Mouse (Mus musculus): ENCODE results near the gene Hivep3. TPM values are rescaled to one million over a fixed set of nuclear protein-coding genes. Genes with fewer than 3 reads are reported as not detected.

The Hivep3 gene
- polyA plus RNA-seq, 3 experiments from 2014 or later: 9.1 to 39.1 (median 33.5) TPM

DNA sequence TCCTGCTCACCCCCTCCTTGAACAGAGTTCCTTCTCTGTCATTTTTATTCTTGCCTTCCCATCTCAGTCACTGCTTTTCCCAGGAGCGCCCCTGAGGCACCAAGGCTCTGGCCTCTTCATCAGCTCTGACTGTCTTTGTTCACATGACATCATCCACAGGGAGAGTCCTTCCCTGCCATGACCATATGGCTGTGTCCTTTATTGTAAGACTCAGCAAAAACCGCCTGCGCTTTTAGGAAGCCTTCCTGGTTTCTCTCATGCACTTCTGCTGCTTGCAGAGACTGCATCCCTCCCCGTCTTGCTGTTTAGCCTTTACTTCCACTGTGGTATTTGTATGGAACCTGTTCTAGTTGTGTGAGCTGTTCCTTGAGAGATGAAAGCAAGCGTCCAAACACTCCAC, 216.6 kb downstream of the Hivep3 start:
- no peak for ATAC-seq

DNA sequence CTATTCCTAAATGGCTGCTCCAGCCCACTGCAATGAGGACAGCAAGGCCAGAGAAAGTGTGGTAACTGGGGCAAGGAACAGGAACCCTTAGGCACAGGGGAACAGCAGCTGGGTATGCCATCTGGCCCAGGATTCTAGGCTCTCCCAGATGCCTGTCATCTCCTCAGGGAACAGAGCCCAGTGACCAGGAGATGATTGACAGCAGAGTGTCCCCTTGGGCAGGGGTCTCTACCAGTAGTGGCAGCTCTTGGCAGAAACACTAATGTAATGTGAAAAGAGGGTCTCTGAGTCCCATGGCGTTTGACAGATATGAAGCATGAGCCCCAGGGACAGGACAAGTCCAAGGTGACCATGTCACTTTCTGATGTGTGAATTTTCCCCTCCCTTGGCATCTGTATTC, 217.5 kb downstream of the Hivep3 start:
- no peak for ATAC-seq

DNA sequence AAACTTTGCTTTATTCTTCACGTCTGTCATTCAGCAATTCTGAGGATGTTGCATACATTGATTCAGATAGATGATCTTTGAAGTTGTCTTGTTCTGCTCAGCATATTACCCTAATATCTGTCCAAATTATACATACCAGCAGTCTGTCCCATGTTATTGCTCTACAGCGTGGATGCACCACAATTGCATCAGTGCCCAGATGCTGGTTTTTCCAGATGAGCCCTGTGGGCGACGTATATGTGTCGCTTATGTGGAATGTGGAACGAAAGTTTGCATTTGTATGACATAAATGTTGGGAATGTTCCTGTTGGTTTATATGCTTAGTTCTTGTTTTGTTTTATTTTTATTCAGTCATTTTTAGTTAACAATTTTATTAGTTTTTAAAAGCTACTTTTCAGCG, 221.4 kb downstream of the Hivep3 start:
- ATAC-seq: no peak

DNA sequence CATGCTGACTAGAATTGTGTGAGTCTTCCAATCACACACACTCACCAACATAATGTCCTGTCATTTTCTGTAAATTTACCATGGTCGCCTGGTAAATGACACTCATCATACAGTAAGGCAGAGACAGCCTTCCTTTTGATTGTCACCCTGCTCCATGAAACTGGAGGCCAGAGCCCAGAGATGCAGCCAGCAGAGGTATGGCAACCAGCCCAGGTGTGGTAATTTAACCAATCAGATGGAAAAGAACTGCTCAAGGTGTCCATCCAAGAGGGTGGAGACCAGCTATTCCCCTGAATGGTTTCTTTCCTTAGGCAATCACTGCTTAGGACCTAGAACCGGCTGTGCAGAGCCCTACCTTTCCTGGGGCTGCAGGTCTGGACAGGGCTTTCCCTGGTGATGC, 224.4 kb downstream of the Hivep3 start:
- ATAC-seq: no peak

DNA sequence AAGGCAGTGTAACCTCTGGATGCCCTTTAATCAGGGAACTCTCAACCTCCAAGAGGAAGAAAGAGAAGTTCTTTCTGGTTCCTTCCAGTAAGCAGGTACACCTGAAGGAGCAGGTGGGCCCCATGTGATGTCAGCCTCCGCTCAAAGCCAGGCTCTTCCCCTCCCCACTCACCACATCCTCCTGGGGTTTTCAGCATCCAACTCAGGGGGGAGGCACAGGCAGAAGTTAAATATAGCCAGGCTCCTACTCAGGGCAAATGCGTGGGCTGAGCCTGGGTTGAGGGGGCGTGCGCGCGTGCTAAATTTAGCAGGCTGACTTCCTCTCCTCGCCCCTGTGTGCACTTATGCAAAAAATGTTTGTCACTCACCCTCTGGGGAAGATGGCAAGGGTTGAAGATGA, 225.7 kb downstream of the Hivep3 start:
- peak; percentile 95 for ATAC-seq

DNA sequence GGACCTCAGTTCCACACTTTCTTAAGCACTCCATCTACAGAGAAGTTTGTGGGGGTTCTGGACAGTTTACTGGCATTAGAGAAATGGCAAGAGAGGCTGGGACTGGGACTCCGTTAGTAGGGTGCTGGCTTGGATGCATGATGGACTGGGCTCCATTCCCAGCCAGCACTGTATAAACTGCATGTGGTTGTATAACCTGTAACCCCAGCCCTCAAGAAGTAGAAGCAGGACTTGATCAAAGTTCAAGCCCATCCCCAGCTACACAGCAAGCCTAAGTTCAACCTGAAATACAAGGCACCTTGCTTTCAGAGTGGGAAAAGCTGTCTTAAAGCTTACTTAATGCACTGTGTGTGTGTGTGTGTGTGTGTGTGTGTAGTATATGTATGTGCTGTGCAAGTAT, 226.3 kb downstream of the Hivep3 start:
- no peak for ATAC-seq

DNA sequence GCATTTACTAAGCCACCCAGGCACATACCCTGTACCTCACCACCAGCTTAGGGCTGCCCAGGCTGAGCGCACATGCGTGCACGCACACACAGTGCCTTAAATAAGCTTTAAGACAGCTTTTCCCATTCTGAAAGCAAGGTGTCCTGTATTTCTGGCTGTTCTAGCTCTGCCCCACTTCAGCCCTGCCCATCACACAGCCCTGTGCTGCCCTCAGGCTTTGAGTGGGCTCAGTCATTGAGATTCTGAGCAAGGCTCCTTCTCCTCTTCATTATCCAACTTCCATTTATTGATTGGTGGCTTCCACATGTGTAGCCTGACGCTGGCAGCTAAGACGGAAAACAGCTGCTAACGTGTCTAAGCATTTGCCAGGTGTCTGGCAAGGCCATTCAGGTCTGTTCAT, 226.9 kb downstream of the Hivep3 start:
- no peak for ATAC-seq

DNA sequence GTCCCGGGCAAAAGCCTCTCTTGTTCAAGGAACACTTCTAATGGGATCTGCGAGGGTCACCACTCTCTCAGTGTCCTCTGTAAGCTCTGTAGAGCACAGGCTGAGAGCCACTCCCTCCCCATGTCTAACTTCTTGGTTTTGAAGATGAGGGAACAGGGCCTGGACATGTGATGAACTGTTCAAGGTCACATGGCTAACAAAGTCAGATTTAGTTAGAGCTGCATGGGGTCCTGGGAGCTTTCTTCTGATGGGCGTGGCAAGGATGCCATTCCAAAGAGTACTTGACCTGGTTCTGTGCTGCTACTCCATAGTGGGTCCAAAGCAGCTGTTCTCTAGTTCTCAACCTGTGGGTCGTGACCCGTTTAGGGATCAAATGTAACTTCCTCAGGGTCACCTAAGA, 227.6 kb downstream of the Hivep3 start:
- ATAC-seq: no peak

DNA sequence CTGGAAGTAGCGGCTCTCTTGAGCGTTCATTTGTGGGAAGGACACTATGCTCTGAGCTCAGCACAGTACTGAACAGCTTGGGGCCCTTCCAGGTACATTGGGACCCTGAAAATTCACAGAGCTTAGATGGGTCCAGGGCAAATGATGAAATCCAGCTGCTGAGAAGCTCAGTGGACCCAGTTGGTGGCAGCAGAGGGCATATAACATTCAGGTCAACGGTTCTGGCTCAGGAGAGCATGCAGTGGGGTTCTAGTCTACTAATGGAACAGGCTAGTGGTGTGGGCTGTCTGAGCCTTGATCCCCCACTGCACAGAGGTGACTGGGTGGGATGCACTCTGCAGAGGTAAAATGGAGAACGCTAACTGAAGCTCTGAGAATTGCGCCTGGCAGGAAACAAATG, 228.5 kb downstream of the Hivep3 start:
- no peak for ATAC-seq

DNA sequence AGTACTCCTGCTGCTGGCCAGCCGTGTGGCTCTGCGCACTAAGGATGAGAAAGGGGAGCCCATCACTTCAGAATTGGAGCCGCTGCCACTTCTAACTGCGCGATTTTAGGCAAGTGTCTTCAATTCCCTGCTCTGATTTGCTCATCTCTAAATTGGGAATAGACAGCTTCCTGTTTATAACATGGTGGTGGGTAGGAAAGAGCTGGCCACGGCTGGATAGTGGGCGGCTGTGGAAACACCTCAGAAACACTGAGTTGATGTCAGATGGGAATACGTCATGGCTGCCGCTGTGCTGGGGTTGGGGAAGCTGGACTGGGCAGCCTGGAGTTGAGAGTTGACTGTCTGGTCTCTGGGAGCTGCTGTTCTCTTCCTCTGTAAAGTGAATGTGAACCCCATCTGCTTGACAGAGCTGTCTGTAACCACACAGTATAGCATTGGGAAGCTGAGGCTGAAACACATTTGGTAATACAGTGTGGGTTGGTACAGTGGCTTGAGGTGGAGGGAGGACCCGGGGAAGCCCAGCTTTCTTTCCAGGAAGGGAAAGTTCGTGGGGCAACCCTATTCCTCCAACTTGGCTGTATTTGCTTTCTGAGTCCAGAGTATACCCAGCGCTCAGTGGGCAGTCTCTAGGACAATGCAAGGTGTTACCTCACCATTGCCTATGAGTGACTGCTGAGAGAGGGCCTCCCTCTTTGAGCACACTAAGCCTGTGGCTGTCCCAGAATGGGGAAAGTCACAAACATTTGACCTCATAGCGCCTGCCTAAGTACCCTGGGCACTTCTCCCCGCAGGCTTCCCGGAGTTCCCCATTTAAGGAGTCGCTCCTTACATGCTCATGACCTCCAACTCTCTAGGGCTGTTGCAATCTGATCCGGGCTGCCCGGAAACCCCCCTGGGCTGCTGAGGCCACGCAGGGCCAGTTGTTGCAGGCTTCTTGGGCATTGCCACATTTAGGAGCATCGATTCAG, 232.8 kb downstream of the Hivep3 start:
- ATAC-seq: no peak

DNA sequence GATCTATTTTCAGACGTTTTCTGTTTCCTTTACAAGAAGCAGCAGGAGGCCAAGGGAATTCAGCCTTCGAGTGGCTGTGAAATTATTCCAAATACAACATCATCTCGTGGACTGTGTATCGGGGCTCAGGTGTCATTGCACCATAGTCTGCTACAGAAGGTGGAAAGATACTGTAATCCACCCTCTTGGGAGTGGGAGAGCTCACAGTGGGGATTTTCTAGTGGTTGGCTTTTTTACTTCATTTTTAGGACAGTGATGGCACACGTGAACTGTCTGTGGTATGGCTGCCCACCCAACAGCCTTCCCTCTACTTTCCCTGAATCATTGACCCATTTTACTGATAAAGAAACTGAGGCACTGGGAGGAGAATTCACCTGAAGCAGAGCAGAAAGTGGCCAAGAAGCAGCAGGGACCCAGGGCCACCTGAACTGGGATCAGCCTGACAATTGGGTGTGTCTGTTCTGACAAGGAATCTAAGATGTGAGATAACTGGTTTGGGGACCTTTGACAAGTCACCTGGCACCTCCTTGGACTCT, 233.6 kb downstream of the Hivep3 start:
- ATAC-seq: no peak

DNA sequence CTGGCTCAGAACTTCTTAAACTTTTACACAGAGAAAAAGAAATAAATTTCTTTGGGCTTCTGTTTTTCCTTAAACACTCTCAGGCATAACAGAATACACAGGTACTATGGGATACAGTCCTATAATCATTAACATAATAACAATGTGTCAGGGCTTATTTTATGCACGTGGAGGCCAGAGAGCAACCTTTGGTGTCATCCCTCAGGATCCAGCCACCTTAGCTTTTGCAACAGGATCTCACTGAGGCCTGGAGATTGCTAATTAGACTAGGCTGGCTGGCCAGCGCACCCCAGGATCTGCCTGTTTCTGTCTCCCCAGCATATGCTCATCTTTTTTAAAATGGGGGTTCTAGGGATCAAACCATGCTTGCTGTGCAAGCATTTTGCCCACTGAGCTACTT, 234.1 kb downstream of the Hivep3 start:
- no peak for ATAC-seq

DNA sequence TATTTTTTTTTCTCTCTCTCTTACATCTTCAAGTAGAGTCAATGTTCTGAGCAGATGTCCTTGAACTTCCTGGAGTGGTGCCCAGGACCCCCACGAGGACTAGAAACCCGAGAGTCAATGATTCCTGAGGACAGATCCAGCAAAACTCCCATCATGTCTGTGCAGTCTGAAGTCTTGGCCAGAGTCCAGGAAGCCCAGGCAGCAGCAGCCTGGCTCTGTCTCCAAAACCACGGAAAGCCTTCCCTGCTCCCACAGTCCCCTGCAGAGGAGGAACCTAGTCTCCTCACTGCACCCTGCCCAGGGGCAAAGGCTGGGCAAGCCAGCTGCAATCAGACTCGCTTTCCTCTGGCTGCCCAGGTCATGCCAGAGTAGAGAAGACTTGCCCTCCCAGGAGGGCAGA, 234.5 kb downstream of the Hivep3 start:
- no peak for ATAC-seq

DNA sequence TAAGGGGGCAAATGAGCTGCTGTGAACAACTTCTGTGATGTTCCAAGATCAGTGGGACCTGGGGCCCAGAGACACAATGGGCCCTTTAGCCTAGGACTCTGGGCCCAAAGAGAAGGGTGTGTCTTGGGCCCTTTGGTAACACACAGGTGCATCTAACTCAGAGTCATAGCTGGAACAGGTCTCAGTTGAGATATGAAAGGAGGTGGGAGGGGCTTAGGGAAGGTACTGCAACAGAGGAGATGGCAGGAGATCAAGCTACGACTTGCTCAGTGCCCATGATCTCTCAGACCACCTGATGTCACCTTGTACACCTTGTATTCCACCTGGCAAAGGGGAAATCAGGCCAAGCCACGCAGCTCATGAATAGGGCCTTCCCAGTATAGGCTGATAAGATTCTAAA, 235.3 kb downstream of the Hivep3 start:
- ATAC-seq: no peak

DNA sequence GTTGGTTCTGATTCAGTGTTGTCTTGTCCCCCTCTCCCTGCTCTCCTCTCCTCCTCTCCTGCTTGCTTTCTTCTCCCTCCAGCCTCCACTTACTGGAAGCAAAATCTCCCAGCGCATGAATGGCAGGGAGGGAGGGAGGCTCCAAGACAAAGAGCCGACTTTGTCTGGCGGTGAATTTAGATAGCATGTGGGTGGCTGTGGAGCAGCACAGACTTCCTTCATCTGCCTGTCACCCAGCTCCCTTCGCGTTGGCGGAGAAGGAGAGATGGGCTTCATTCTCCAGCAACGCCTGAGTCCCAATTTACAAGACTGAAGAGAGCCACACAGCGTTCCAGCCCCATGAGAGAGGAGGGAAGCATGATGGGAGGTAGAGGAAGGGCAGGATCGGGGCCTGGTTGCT, 236.6 kb downstream of the Hivep3 start:
- ATAC-seq: no peak

DNA sequence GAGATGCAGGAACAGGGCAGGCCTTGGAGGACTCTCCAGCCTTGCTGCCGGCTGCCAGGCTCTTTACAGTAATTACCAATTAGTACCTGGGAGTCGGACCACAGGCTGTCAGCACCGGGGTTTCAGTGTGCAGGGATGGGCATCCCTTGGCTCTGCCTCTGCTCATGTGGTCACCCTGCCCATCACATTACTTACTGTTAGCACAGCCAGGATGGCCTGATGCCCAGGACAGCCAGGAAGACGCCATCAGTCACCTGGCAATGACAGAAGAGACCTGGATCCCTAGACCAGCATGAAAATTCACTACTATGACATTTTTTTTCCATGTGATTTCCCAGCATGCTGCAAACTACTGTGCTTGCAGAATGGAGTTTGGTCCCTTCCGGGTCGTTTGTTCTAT, 238.8 kb downstream of the Hivep3 start:
- no peak for ATAC-seq

DNA sequence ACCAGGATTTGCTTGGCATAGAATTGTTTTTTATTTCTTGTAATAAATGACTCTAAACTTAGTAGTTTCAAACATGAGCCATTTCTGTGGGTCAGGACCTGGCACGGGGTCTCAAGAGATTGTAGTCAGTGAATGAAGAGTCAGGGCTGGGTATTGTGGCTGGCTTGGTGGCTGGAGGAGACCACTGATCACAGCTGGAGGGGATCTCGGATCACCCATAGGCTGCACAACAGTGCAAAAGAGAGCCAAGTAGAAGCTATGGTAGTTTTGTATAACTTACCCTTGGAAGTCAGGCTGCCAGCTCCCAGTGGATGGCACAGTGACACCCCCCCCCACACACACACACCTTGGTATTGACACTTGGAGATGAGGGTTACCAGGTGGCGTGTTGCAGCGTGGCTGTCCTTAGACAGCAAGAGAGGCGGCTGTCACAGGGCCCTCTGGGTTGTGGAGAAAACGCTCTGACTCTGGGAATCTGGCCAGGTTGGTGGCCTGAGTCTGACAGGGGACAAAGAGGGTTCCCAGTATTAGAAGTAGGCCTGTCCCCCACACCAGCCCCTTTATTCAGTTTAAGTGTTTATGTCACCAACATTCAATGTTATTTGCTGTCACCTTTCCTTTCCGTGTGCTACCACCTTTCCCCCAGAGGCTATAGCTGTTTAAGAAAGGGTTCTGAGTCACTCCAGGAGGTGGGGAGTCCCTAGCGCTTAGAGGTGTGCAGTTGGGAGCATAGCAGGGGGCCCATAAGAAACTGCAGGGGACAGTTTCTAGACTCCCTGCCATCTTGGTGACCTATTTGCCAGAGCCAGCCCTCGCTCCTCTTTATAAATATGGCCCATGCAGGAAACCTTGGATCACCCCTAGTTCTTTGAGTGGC, 240.4 kb downstream of the Hivep3 start:
- ATAC-seq: no peak

DNA sequence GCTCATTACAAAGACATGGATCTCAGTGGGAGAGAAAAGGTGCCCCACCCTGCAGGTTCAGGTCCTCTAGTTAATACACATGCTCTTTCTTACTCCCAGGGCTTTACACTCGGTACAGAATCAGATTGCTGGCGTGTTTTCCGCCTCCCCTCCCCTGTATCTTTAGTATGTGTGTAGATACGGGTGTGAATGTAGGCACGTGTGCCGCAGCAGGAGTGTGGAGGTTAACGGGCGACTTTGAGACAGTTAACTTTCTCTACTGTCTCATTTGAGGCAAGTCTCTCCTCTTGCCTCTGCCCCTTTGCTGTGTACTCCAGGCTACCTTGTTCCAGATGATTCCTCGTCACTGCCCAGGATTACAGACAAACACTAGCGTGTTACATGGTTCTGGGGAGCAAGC, 241.7 kb downstream of the Hivep3 start:
- ATAC-seq: no peak

DNA sequence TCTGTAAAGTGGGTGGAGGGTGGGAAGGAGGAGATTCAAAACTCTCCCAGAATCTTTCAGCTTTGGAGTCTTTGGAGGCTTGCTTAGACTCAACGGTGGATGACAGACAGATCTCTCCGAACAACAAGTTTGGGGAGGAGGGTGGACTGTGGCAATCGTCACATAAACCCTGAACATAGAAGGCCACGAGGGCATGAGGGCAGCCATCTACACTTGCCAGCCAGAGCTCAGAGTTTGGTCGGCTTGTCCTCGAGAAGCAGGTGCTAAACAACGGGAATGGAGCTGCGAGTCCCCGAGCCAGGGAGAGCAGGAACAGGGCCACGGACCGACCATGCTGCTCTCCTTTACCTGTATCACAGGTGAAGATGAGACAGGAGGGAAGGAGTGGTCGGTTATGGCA, 242.2 kb downstream of the Hivep3 start:
- no peak for ATAC-seq

DNA sequence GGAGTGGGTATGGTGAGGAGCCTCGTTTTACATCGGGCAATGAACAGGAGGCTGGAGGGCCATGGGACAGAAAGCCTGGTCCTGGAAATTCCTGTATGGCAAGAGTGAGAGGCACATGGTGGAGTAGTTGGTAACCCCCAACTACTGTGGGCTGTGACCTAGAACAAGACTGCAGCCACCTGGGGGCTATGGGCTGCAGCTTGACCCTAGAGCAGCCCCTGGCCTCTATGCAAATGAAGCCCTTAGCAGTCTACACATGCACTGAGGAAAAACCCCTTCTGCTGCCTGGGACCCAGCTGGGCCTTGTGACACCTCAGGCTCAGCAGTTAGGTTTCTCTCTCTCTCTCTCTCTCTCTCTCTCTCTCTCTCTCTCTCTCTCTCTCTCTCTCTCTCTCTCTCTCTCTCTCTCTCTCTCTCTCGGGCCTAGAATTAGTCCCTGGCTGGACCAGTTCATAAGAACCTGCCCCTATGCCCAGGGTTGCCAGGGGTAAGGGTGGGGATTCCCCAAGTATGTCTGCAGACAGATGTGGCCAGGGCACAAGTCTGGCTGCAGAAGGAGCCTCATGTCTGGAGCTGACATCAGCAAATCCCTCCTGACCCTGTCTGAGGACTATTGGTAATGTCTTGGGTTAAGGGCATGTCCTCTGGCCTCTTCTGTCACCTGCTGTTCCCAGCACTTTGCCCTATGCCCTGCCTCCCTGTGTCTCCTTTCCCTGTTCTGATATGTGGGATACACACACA, 243.0 kb downstream of the Hivep3 start:
- no peak for ATAC-seq

DNA sequence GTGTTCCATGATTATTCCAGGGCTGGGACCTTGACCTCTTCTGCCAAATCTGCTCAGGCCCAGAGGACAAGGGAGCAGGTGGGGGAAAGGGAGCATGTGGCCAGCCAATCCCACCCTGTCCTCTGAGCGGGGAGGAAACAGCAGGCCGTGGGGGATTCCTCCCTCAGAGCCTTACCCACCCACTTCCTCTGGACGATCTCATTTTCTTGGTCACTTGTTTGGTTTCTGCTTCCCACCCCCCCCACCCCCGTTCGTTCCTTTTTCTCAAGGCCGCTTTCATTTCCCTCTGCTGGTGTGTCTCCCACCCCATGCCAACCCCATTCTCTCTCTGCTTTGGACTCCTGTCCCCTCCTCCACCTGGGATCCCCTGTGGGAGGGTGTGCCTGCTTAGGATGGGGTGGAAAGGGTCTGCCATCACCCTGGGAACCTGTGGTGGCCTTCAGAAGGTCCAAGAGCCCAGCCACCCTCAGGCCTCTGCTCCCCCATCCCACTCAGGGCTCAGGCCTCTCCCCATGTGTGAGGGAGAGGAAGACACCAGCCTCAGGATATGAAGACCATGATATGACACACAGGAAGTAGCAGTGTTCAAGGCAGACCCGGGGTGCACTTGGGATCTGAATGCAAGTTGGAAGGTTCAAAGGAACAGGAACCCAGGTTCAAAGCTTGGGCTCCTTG, 244.4 kb downstream of the Hivep3 start:
- ATAC-seq: no peak

DNA sequence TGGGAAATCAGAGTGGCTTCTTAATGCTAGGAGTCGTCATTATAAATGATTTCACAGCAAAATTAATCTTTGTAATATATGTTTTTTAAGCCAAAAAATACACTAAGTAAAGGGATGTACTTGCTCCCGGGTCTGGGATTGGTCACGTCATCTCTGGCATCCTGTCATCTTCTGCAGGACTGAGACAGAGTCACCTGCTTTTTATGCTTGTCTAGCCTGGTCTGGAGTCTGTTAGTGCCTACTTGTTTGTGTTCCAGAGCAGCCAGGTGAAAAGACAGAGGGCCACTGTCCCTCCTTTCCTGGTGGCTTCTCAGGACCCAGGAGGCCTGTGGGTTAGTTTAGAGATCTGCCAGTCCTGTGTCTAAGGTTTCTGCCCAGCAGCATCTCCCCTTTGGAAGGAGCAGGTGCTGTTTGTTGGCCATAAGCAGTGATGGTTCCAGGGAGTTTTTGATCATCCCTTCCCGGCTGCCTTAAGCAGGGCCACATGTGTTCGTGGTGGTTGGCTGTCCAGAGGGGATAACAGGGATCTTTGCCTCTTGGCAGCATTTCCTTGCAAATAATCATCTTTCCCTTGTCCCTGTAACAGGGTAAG, 245.8 kb downstream of the Hivep3 start:
- no peak for ATAC-seq

Measured in inflammation-experienced regulatory T-cells, adult 6 months (primary cell).